Mouse (Mus musculus) C2C12 (cell line): ENCODE measurements around the gene Raly.
"Not testable (repeated sequence)": the region's sequence is repeated elsewhere in the genome, so short reads cannot be mapped to it uniquely, and the experiment has no call there.

Experiments used
- CEBPB ChIP-seq: IDR thresholded peaks from one replicate; pipeline ENCODE4 v1.6.1; 2011; ENCODE audit warnings: low read depth, mild to moderate bottlenecking, control low read depth, moderate library complexity
- CTCF ChIP-seq: IDR thresholded peaks from one replicate; pipeline ENCODE4 v1.5.1; 2011; ENCODE audit not compliant: control insufficient read depth, insufficient read depth, insufficient read length
- FOSL1 ChIP-seq: IDR thresholded peaks from one replicate; pipeline ENCODE4 v1.8.0; 2011; ENCODE audit warnings: mild to moderate bottlenecking, low read length; ENCODE audit not compliant: poor library complexity, insufficient read depth, severe bottlenecking
- MAX ChIP-seq: IDR thresholded peaks from one replicate; pipeline ENCODE4 v1.6.1; 2011; ENCODE audit warnings: mild to moderate bottlenecking, control low read depth
- MYOD1 ChIP-seq: IDR thresholded peaks from one replicate; pipeline ENCODE4 v1.6.1; 2011; ENCODE audit warnings: low read depth; ENCODE audit not compliant: control insufficient read depth, insufficient read length
- MYOG ChIP-seq: IDR thresholded peaks from one replicate; pipeline ENCODE4 v1.6.1; 2011; ENCODE audit not compliant: control insufficient read depth, insufficient read length; ENCODE audit errors: extremely low read depth
- USF1 ChIP-seq: IDR thresholded peaks from one replicate; pipeline ENCODE4 v1.6.1; 2011; ENCODE audit warnings: low read depth, mild to moderate bottlenecking, control low read depth, moderate library complexity

DNA sequence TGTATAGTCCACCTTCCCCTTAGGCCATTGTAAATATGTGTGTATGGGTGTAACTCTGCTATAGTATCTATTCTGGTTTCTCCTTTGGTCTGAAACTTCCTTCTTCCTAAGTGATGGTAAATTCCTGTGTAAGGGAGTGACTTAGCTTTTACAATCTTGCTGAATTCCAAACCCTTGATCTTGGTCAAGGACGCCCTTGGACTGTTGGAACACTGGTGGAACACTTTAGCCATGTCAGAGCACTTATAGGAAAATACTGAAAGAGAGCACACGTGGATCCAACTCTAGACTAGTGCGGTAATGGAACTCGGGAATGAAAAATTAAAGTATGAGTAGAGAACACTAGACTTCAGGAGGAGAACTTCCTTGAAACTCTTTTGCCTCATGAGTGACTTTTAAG is 108.5 kb downstream of the Raly start:
- TF ChIP-seq CEBPB, CTCF, USF1, MAX, MYOG, MYOD1, FOSL1: not testable (repeated sequence)
